Mouse (Mus musculus) ES-Bruce4 (cell line): ENCODE measurements at regions not wholly inside any gene's neighbourhood (a gene's known extent, or its start where the extent isn't known, plus 50 kb on each side); places are given as distances from the start of the nearest gene placed in this dataset.
"Not testable (repeated sequence)": the region's sequence is repeated elsewhere in the genome, so short reads cannot be mapped to it uniquely, and the experiment has no call there.

Experiments used
- H3K27ac ChIP-seq: 2 replicates; pipeline ENCODE4 v1.5.1; 2012; ENCODE audit warnings: low read length, inconsistent platforms; ENCODE audit not compliant: insufficient read depth
- H3K27me3 ChIP-seq: 2 replicates; pipeline ENCODE4 v1.6.1; 2012; ENCODE audit warnings: mild to moderate bottlenecking, low read length, inconsistent platforms; ENCODE audit not compliant: control insufficient read depth, poor library complexity, insufficient read depth, severe bottlenecking
- H3K36me3 ChIP-seq: 2 replicates; pipeline ENCODE4 v1.6.1; 2012; ENCODE audit warnings: inconsistent platforms, mild to moderate bottlenecking, low read length, moderate library complexity; ENCODE audit not compliant: control insufficient read depth, poor library complexity, insufficient read depth, severe bottlenecking
- H3K4me1 ChIP-seq: one replicate; pipeline ENCODE4 v1.8.1; 2011; ENCODE audit warnings: low read length; ENCODE audit not compliant: control insufficient read depth, insufficient read depth
- H3K4me3 ChIP-seq: 2 replicates; pipeline ENCODE4 v1.5.1; 2011; ENCODE audit warnings: low read depth, mild to moderate bottlenecking, low read length
- H3K9ac ChIP-seq: 2 replicates; pipeline ENCODE4 v1.6.1; 2012; ENCODE audit warnings: low read depth, mild to moderate bottlenecking, inconsistent platforms; ENCODE audit not compliant: poor library complexity, severe bottlenecking
- H3K9me3 ChIP-seq: replicated peaks from 2 replicates; pipeline ENCODE4 v1.6.1; 2012; ENCODE audit warnings: mild to moderate bottlenecking, low read length, inconsistent platforms; ENCODE audit not compliant: control insufficient read depth, poor library complexity, insufficient read depth, severe bottlenecking
- CTCF ChIP-seq: IDR thresholded peaks from one replicate; pipeline ENCODE4 v1.8.1; 2011; ENCODE audit warnings: low read depth, low read length
- EP300 ChIP-seq: IDR thresholded peaks from 2 replicates; pipeline ENCODE4 v1.6.1; 2011; ENCODE audit warnings: low read depth, low read length; ENCODE audit not compliant: insufficient read depth
- POLR2A ChIP-seq: IDR thresholded peaks from one replicate; pipeline ENCODE4 v1.8.1; 2011; ENCODE audit warnings: low read length; ENCODE audit not compliant: insufficient read depth

DNA sequence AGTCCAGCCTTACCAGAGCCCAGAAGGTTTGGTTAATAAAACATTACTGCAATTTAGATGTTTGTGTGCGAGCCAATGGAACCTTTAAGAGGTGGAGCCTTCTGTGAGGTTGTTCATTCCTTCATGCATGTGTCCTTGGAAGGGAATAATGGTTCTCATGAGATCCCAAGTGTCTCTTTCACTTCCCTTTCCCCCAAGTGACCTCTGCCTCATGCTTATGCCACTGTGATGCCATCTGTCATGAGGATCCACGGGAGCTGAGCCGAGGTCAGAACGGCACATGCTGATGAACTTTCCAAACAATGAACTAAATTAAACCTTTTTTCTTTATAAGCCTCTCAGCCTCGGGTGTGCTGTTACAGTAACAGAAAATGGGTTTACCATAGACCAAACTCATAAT, 88.6 kb upstream of the Mdm1 start:
- no peaks in the 10 kb centered on the region for H3K27me3 ChIP-seq
- no peak overlapping the region for H3K9ac ChIP-seq
- no peak for TF ChIP-seq EP300
- TF ChIP-seq POLR2A: no peak
- TF ChIP-seq CTCF: no peak

GRCm38 (mm10) chr10:118056789-118057271, 84.8 kb upstream of the Mdm1 start:
- no peaks in the 10 kb centered on the region for H3K36me3 ChIP-seq
- H3K9ac ChIP-seq: no peak overlapping the region
- no peak overlapping the region for H3K4me3 ChIP-seq
- H3K27ac ChIP-seq: no peak overlapping the region
- no peaks in the 10 kb centered on the region for H3K27me3 ChIP-seq
- no peak for TF ChIP-seq EP300
- H3K9me3 ChIP-seq: peaks cover 9% of the 10 kb centered on the region; the same call in 1 of the 2 replicates
- no peaks in the 10 kb centered on the region for H3K4me1 ChIP-seq

More for the DNA sequence above, 88.6 kb upstream of the Mdm1 start:
- no peaks in the 10 kb centered on the region for H3K36me3 ChIP-seq
- no peaks in the 10 kb centered on the region for H3K4me1 ChIP-seq
- 0 out of 2 replicates have a peak, but pooled peaks cover 5% of the 10 kb centered on the region for H3K9me3 ChIP-seq
- H3K27ac ChIP-seq: no peak overlapping the region
- no peak overlapping the region for H3K4me3 ChIP-seq

- no peak for TF ChIP-seq POLR2A
- no peak for TF ChIP-seq EP300
- no peak for TF ChIP-seq CTCF
Observed at GRCm38 (mm10) chr10:118057516-118057915, 84.1 kb upstream of the Mdm1 start.

DNA sequence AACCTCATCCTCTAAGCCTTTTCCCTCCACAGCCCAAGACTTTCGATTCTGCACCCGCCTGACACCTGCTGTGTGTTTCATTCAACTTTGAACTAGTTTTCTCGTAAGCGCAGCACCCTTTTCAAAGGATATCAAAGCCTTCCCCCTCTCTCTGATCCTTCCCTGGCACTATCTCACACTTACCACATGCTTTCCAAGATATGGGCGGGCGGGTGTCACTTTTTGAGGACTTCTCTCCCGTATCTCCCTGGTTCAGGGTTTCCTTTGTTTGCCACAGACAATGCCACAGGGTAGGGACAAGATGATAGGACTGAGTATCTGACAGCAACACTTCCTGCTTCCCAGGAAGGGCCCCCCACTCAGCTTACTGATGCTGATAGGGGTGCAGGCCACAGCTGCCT, 76.8 kb upstream of the Mdm1 start:
- no peaks in the 10 kb centered on the region for H3K36me3 ChIP-seq
- no peaks in the 10 kb centered on the region for H3K4me1 ChIP-seq
- no peaks in the 10 kb centered on the region for H3K27me3 ChIP-seq
- no peak overlapping the region for H3K27ac ChIP-seq
- H3K9me3 ChIP-seq: peaks cover 8% of the 10 kb centered on the region; the same call in 1 of the 2 replicates
- TF ChIP-seq POLR2A (no peak), EP300 (no peak), CTCF (no peak)
- H3K9ac ChIP-seq: no peak overlapping the region
- H3K4me3 ChIP-seq: no peak overlapping the region

More at GRCm38 (mm10) chr10:118057516-118057915, 84.1 kb upstream of the Mdm1 start:
- H3K4me1 ChIP-seq: no peaks in the 10 kb centered on the region
- H3K9ac ChIP-seq: no peak overlapping the region
- H3K9me3 ChIP-seq: peaks cover 10% of the 10 kb centered on the region; the same call in 1 of the 2 replicates
- H3K27ac ChIP-seq: no peak overlapping the region
- H3K4me3 ChIP-seq: no peak overlapping the region
- no peaks in the 10 kb centered on the region for H3K36me3 ChIP-seq
- H3K27me3 ChIP-seq: no peaks in the 10 kb centered on the region

DNA sequence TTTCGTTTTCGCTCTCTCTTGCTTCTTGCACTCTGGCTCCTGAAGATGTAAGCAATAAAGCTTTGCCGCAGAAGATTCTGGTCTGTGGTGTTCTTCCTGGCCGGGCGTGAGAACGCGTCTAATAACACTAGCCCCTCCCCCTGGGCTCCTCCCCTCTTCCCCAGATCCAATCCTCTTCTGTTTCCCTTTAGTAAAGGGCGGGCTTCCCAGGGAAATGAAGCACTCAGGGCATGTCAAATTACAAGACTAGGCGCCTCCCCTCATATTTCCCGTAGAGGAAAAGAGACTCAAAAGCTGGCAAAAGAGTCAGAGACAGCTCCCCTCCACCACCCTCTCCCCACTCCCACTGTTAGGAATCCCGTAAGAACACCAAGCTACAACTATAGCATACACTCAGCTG, 65.3 kb upstream of the Mdm1 start:
- H3K27me3 ChIP-seq, H3K9ac ChIP-seq, H3K4me3 ChIP-seq, H3K4me1 ChIP-seq, H3K27ac ChIP-seq, H3K36me3 ChIP-seq: not testable (repeated sequence)
- H3K9me3 ChIP-seq: peaks cover 13% of the 10 kb centered on the region

DNA sequence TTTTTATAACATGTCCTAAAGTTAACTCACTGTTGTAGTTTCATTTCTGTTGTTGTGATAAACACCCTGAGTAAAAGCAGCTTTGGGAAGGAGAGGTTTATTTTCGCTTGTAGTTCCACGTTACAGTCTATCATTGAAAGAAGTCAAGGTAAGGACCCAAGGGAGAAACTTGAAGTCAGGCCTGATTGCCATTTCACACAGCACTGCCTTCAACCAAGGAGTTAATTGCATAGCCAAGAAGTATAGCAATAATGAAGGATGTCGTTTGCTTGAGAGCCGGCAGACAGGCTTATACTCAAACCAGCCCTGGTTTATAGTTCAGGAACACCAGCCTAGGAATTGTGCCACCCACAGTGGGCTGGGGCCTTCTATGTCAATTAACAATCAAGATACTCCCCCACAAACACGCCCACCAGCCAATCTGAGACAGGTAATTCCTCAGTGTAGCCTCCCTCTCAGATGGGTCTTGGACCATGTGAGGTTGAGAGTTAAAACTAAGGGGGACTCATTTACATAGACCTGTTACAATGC, 59.9 kb upstream of the Mdm1 start:
- H3K9me3 ChIP-seq: peaks cover 8% of the 10 kb centered on the region
- H3K4me1 ChIP-seq: no peaks in the 10 kb centered on the region
- H3K27ac ChIP-seq: no peak overlapping the region
- no peaks in the 10 kb centered on the region; the same call in 1 of the 2 replicates for H3K27me3 ChIP-seq
- H3K9ac ChIP-seq: no peak overlapping the region
- H3K4me3 ChIP-seq: no peak overlapping the region
- no peaks in the 10 kb centered on the region for H3K36me3 ChIP-seq
- TF ChIP-seq EP300 (no peak), CTCF (no peak), POLR2A (no peak)
